Mouse (Mus musculus) ES-Bruce4 (cell line): ENCODE measurements at regions not wholly inside any gene's neighbourhood (a gene's known extent, or its start where the extent isn't known, plus 50 kb on each side); places are given as distances from the start of the nearest gene placed in this dataset.

Source experiments
- CTCF ChIP-seq: IDR thresholded peaks from one replicate; pipeline ENCODE4 v1.8.1; 2011; ENCODE audit warnings: low read depth, low read length
- EP300 ChIP-seq: IDR thresholded peaks from 2 replicates; pipeline ENCODE4 v1.6.1; 2011; ENCODE audit warnings: low read depth, low read length; ENCODE audit not compliant: insufficient read depth
- POLR2A ChIP-seq: IDR thresholded peaks from one replicate; pipeline ENCODE4 v1.8.1; 2011; ENCODE audit warnings: low read length; ENCODE audit not compliant: insufficient read depth

GRCm38 (mm10) chr4:9015528-9016503 lies 777.0 kb upstream of the Car8 start:
- TF ChIP-seq CTCF, result no peak
- TF ChIP-seq POLR2A, result no peak
- TF ChIP-seq EP300, result peak; percentile 91
